Mouse (Mus musculus) forebrain, postnatal 0 days (tissue): Measurements from ENCODE around the gene Ten1. TPM values are rescaled to one million over a fixed set of nuclear protein-coding genes. Genes with fewer than 3 reads are reported as not detected.
A peak's percentile ranks its signal among the peaks of the same experiment; 100 is the strongest.

Source experiments
- ATAC-seq: fragments of 200-750 bp; cut with Nextera tagmentation; 2 replicates; pipeline ENCODE4 v1.8.0; 2017; ENCODE audit warnings: mild to moderate bottlenecking, moderate library complexity
- DNase-seq: peaks from one replicate; pipeline ENCODE4 v3.0.0-alpha.2; 2015
- H3K27ac ChIP-seq: fragments of 300-500 bp; sonication (generic); 2 replicates; pipeline ENCODE4 v1.5.1; 2014; ENCODE audit warnings: low read depth, mild to moderate bottlenecking, antibody characterized with exemption, low read length, moderate library complexity, mixed read lengths
- H3K27me3 ChIP-seq: fragments of 300-500 bp; sonication (generic); 2 replicates; pipeline ENCODE4 v1.6.1; 2014; ENCODE audit warnings: mild to moderate bottlenecking, low read length, mixed read lengths; ENCODE audit not compliant: insufficient read depth
- H3K36me3 ChIP-seq: fragments of 300-500 bp; sonication (generic); 2 replicates; pipeline ENCODE4 v1.6.1; 2014; ENCODE audit warnings: mild to moderate bottlenecking, moderate library complexity; ENCODE audit not compliant: insufficient read depth
- H3K4me1 ChIP-seq: fragments of 300-500 bp; sonication (generic); 2 replicates; pipeline ENCODE4 v1.6.1; 2014; ENCODE audit warnings: antibody characterized with exemption; ENCODE audit not compliant: insufficient read depth
- H3K4me2 ChIP-seq: fragments of 300-500 bp; sonication (generic); 2 replicates; pipeline ENCODE4 v1.6.1; 2014; ENCODE audit warnings: low read depth, mild to moderate bottlenecking, moderate library complexity
- H3K4me3 ChIP-seq: fragments of 300-500 bp; sonication (generic); 2 replicates; pipeline ENCODE4 v1.5.1; 2014; ENCODE audit warnings: low read depth, low read length, mixed read lengths
- H3K9ac ChIP-seq: fragments of 300-500 bp; sonication (generic); 2 replicates; pipeline ENCODE4 v1.6.1; 2014; ENCODE audit warnings: mild to moderate bottlenecking
- H3K9me3 ChIP-seq: fragments of 300-500 bp; sonication (generic); 2 replicates; pipeline ENCODE4 v1.6.1; 2016; ENCODE audit warnings: low read length
- CTCF ChIP-seq: sonication (generic); IDR thresholded peaks from 2 replicates; pipeline ENCODE4 v1.5.1; 2016; ENCODE audit warnings: antibody characterized with exemption, control low read depth, low read depth
- WGBS: fragments of 180-500 bp; shearing (Covaris S2); extraction: QIAGEN DNeasy Blood & Tissue Kit; methylation state at CpG from one replicate; pipeline ENCODE4 v1.1.7; 2014; 5-methylcytosine and 5-hydroxymethylcytosine counted together
- polyA plus RNA-seq: library from polyadenylated mRNA; unstranded; fragments of >200 nt; fragmentation: Nextera tagmentation; extraction: Ambion mirVana; gene quantifications from 2 replicates; pipeline ENCODE4 v1.2.1, GENCODE M21; 2015
- total RNA-seq: library from RNA; depleted of rRNA; stranded (reverse); fragments of >200 nt; gene quantifications from 2 replicates; pipeline ENCODE4 v1.2.3, GENCODE M21; 2014

Gene Ten1
- total and polyA plus RNA-seq, 2 experiments from 2014 or later, result 62.8 to 92.8 TPM

DNA sequence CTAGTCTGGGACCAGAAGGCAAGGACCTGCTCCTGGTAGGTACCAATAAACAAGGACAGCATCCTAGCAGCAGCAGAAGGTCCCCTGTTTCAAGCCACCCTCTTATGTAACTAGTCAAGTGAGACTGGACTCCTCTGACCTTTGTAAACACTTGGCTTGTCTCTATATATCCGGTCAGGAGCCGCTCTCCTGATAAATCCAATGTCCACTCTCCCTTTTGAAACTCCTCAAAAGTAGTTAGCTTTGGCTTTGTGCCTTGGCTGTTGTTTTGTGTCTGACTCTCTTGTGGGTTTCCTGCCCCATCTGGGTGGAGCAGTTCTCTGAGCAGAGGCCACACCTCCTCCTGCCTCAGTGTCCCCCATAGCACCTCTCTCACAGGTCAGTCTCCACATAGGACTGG, 19.6 kb downstream of the Ten1 start:
- DNase-seq, result no peak
- no peak for TF ChIP-seq CTCF
- ATAC-seq, result no peak
- no peaks in the 10 kb centered on the region for H3K36me3 ChIP-seq
- H3K9me3 ChIP-seq, result 0 out of 2 replicates have a peak, but pooled peaks cover 5% of the 10 kb centered on the region
- no peak overlapping the region for H3K9ac ChIP-seq
- peaks cover 18% of the 10 kb centered on the region for H3K27me3 ChIP-seq
- H3K4me1 ChIP-seq, result no peaks in the 10 kb centered on the region
- H3K4me2 ChIP-seq, result no peak overlapping the region
- no peak overlapping the region for H3K4me3 ChIP-seq
- WGBS, result 85% methylated on average over 2 of the region's 2 CpGs
- peak overlapping the region; percentile 47 for H3K27ac ChIP-seq

DNA sequence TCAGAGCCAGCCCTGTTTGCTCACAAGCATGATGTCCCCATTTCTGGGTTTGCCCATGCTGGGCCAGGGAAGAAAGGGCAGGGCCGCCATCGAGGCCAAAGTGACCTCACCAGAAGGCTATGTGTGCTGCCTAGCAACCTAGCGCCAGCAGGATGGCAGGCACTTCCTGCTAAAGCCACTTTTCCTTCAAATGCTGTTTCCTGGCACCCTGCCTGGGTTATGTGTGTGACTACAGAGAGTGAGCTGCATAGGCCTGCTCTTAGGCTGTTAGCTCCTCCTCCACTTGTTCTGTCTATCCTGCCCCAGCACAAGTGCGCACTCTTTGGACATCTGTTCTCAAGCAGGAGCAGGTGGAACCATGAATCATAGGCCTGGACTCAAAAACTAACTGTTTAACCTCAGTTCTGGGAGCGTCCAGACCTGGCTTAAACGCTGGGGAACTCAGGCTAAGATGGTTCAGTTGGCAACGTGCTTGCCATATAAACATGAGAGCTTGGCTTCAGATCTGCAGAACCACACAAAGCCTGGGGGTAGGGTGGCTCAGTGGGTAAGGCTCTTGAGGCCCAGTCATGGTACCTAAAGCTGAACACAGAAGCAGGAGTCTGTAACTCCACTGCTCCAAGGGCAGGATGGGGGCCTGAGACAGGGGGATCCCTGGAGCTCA, 20.2 kb downstream of the Ten1 start:
- no peak overlapping the region for H3K9ac ChIP-seq
- H3K9me3 ChIP-seq, result 0 out of 2 replicates have a peak, but pooled peaks cover 5% of the 10 kb centered on the region
- DNase-seq, result peak; percentile 81
- no peaks in the 10 kb centered on the region; the same call in 1 of the 2 replicates for H3K36me3 ChIP-seq
- peak overlapping the region; percentile 47 for H3K27ac ChIP-seq
- ATAC-seq, result peak; percentile 88
- H3K4me2 ChIP-seq, result no peak overlapping the region
- 20% methylated on average over 7 of the region's 7 CpGs for WGBS
- H3K4me3 ChIP-seq, result no peak overlapping the region
- no peaks in the 10 kb centered on the region for H3K4me1 ChIP-seq
- TF ChIP-seq CTCF, result no peak
- H3K27me3 ChIP-seq, result peaks cover 24% of the 10 kb centered on the region

DNA sequence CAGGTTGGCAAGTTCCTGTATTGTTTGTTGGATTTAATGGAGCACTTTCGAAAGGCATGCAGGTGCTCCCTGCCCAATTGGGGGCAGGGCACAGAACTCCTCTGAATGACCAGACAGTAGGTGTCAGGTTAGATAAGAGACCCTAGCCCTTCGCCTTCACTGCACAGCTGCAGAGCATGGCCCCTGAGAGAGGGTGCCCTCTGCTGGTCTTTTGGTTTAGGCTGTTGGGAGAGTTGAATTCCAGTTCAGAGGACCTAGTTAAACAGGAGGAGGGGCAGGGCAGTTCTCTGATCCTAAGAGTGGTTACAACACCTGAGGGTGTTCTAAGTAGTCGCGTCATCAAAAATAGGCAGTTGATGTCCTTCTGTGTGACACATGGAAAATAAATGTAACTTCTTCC, 21.2 kb downstream of the Ten1 start:
- ATAC-seq (no peak), DNase-seq (peak; percentile 48)
- Histone ChIP-seq H3K36me3 (no peaks in the 10 kb centered on the region; the same call in 1 of the 2 replicates), H3K4me3 (no peak overlapping the region), H3K27me3 (peaks cover 26% of the 10 kb centered on the region), H3K4me1 (no peaks in the 10 kb centered on the region), H3K27ac (no peak overlapping the region), H3K4me2 (no peak overlapping the region), H3K9ac (no peak overlapping the region), H3K9me3 (0 out of 2 replicates have a peak, but pooled peaks cover 5% of the 10 kb centered on the region)
- peak; percentile 63 for TF ChIP-seq CTCF
- 32% methylated on average over 4 of the region's 4 CpGs for WGBS

DNA sequence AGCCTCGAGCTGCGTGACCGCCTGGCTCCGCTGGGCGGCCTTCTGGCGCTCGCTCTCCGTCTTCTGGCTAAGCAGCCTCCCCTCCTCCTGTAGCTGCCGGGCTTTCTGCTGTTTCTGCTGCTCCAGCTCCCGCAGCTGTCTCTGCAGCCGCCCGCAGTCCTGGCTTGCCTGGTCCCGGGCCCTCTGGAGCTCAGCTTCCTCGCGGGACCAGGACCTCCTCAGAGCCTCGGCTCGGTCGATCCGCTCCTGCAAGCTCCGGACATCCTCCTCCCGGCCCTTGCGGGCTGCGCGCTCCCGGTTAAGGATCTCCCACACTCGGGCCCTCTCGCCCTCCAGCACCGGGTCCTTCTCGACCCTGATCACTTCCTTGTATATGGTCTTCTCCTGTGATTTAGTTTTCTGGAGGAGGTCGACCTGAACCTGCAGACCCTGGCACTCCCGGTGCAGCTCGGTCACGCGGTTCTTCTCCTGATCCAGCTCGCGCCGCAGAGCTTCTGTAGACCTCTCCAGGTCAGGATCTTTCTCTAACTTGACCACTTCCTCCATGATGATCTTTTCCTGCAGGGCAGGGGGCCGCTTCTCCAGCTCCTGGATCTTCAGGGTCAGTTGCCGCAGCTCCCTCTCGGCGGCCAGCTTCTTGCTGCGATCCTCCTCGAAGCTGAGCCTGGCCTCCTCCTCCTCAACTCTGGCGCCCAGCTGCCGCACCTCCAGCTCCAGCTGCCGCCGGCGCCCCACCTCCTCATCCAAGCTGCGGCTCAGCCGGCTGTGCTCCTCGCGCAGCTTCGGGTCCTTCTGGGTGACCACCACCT, 23.5 kb downstream of the Ten1 start:
- Histone ChIP-seq H3K36me3 (no peaks in the 10 kb centered on the region; the same call in 1 of the 2 replicates), H3K4me2 (peak overlapping the region; percentile 40), H3K4me3 (peak overlapping the region; percentile 18; the same call in 1 of the 2 replicates), H3K9ac (peak overlapping the region; percentile 14; the same call in 1 of the 2 replicates), H3K4me1 (no peaks in the 10 kb centered on the region), H3K27me3 (peaks cover 26% of the 10 kb centered on the region), H3K27ac (no peak overlapping the region), H3K9me3 (0 out of 2 replicates have a peak, but pooled peaks cover 5% of the 10 kb centered on the region)
- WGBS, result 14% methylated on average over 53 of the region's 53 CpGs
- DNase-seq, result peak; percentile 11
- no peak for ATAC-seq
- 0 out of 2 replicates have a peak, but pooled peaks have one; percentile 25 for TF ChIP-seq CTCF

DNA sequence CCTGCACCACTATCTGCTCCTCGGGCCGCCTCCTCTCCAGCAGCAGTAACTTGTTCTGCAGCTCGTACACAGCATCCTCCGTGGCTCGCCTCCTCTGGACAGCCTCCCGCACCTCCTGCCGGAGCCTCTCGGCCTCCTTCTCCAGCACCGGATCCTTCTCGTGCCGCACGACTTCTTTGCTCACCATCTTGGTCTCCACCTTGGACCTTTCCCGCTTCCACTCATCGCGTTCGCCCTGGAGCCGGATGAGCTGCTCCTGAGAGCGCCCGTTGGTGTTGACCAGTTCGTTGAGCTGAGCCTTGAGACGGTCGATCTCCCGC, 24.0 kb downstream of the Ten1 start:
- peak overlapping the region; percentile 14; the same call in 1 of the 2 replicates for H3K9ac ChIP-seq
- no peak for DNase-seq
- ATAC-seq, result no peak

DNA sequence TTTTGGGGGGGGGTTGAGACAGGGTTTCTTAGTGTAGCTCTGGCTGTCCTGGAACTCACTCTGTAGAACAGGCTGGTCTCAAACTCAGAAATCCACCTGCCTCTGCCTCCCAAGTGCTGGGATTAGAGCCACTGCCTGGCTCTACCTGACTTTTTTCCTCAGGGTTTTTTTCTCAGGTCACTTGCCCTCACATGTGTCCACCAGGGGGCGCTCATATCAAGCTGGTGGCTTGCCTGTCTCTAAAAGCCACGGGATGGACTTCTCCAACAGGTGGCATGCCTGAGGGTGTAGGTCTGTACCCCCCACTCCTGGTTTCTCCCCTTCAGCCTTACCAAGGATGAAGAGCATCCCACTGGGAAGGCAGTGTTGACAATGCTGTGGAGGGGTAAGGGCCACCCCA, 27.8 kb downstream of the Ten1 start:
- Histone ChIP-seq H3K27ac (no peak overlapping the region), H3K36me3 (no peaks in the 10 kb centered on the region; the same call in 1 of the 2 replicates), H3K4me3 (no peak overlapping the region), H3K4me1 (no peaks in the 10 kb centered on the region), H3K9me3 (0 out of 2 replicates have a peak, but pooled peaks cover 5% of the 10 kb centered on the region), H3K4me2 (no peak overlapping the region), H3K27me3 (peaks cover 18% of the 10 kb centered on the region), H3K9ac (no peak overlapping the region)
- DNase-seq (peak; percentile 56), ATAC-seq (no peak)
- 0% methylated on average over 2 of the region's 2 CpGs for WGBS
- peak; percentile 76 for TF ChIP-seq CTCF

More for the DNA sequence above, 24.0 kb downstream of the Ten1 start:
- Histone ChIP-seq H3K9me3 (0 out of 2 replicates have a peak, but pooled peaks cover 5% of the 10 kb centered on the region), H3K4me3 (peak overlapping the region; percentile 18; the same call in 1 of the 2 replicates), H3K27ac (no peak overlapping the region), H3K27me3 (peaks cover 26% of the 10 kb centered on the region), H3K4me2 (peak overlapping the region; percentile 40), H3K36me3 (no peaks in the 10 kb centered on the region; the same call in 1 of the 2 replicates), H3K4me1 (no peaks in the 10 kb centered on the region)
- 22% methylated on average over 23 of the region's 23 CpGs for WGBS
- TF ChIP-seq CTCF, result no peak
